Mouse (Mus musculus): ENCODE measurements around the gene Tbl1x. TPM values are rescaled to one million over a fixed set of nuclear protein-coding genes. Genes with fewer than 3 reads are reported as not detected.
A peak's percentile ranks its signal among the peaks of the same experiment; 100 is the strongest.

Tbl1x gene
- total and polyA plus RNA-seq, 3 experiments: 14.7 to 32.5 (median 30.7) TPM

GRCm38 (mm10) chrX:77615735-77616293, 105.0 kb downstream of the Tbl1x start:
- H3K9ac ChIP-seq (ENCODE audit: low read depth, low read length): no peak overlapping the region
- H3K4me1 ChIP-seq (ENCODE audit: control insufficient read depth, insufficient read depth, low read length): peaks cover 9% of the 10 kb centered on the region
- intact Hi-C loops (cut with DNase I): loop anchor here (5.0 kb wide), 2 partner anchors 34 to 69 kb away; no protein-coding TSS in a partner anchor
- 67% methylated on average over 4 of the region's 4 CpGs for WGBS
- H3K27ac ChIP-seq: peak overlapping the region; percentile 37; the same call in 1 of the 2 replicates
- DNase-seq: no peak
- no peaks in the 10 kb centered on the region; the same call in 1 of the 2 replicates for H3K79me2 ChIP-seq (replicated peaks; ENCODE audit: control insufficient read depth, insufficient read depth, low read length)
- H3K36me3 ChIP-seq (ENCODE audit: control insufficient read depth, insufficient read depth, low read length): no peaks in the 10 kb centered on the region
- no peaks in the 10 kb centered on the region for H3K27me3 ChIP-seq (ENCODE audit: control insufficient read depth, insufficient read depth, low read length)
- H3K4me3 ChIP-seq: no peak overlapping the region
- TF ChIP-seq CTCF (IDR thresholded peaks at IDR 0.05) (no peak), EP300 (IDR thresholded peaks at IDR 0.05; ENCODE audit: insufficient read depth, low read depth, low read length) (no peak), POLR2A (IDR thresholded peaks at IDR 0.05; ENCODE audit: insufficient read depth, low read depth, low read length) (no peak)

- no peak overlapping the region for H3K4me3 ChIP-seq
- no peaks in the 10 kb centered on the region; the same call in 1 of the 2 replicates for H3K79me2 ChIP-seq (replicated peaks; ENCODE audit: control insufficient read depth, insufficient read depth, low read length)
- H3K27me3 ChIP-seq (ENCODE audit: control insufficient read depth, insufficient read depth, low read length): no peaks in the 10 kb centered on the region
- peaks cover 7% of the 10 kb centered on the region for H3K4me1 ChIP-seq (ENCODE audit: control insufficient read depth, insufficient read depth, low read length)
- H3K27ac ChIP-seq: peak overlapping the region; percentile 51
- WGBS: 42% methylated on average over 6 of the region's 6 CpGs
- no peak for DNase-seq
- no peak overlapping the region for H3K9ac ChIP-seq (ENCODE audit: low read depth, low read length)
- TF ChIP-seq EP300 (IDR thresholded peaks at IDR 0.05; ENCODE audit: insufficient read depth, low read depth, low read length) (no peak), CTCF (IDR thresholded peaks at IDR 0.05) (no peak), POLR2A (IDR thresholded peaks at IDR 0.05; ENCODE audit: insufficient read depth, low read depth, low read length) (no peak)
- intact Hi-C loops (cut with DNase I): loop anchor here (5.0 kb wide), 2 partner anchors 35 to 70 kb away; no protein-coding TSS in a partner anchor
- no peaks in the 10 kb centered on the region for H3K36me3 ChIP-seq (ENCODE audit: control insufficient read depth, insufficient read depth, low read length)
These were observed 106.7 kb downstream of the Tbl1x start for GRCm38 (mm10) chrX:77617368-77618144.

GRCm38 (mm10) chrX:77630439-77630838, 119.6 kb downstream of the Tbl1x start:
- WGBS: 63% methylated on average over 2 of the region's 2 CpGs
- Histone ChIP-seq H3K4me1 (ENCODE audit: control insufficient read depth, insufficient read depth, low read length) (peaks cover 6% of the 10 kb centered on the region), H3K27ac (peak overlapping the region; percentile 24; the same call in 1 of the 2 replicates), H3K79me2 (replicated peaks; ENCODE audit: control insufficient read depth, insufficient read depth, low read length) (0 out of 2 replicates have a peak, but pooled peaks cover 1% of the 10 kb centered on the region), H3K4me3 (no peak overlapping the region), H3K27me3 (ENCODE audit: control insufficient read depth, insufficient read depth, low read length) (no peaks in the 10 kb centered on the region), H3K36me3 (ENCODE audit: control insufficient read depth, insufficient read depth, low read length) (peaks cover 3% of the 10 kb centered on the region), H3K9ac (ENCODE audit: low read depth, low read length) (no peak overlapping the region)
- TF ChIP-seq CTCF (IDR thresholded peaks at IDR 0.05) (no peak), POLR2A (IDR thresholded peaks at IDR 0.05; ENCODE audit: insufficient read depth, low read depth, low read length) (no peak), EP300 (IDR thresholded peaks at IDR 0.05; ENCODE audit: insufficient read depth, low read depth, low read length) (no peak)
- no peak for DNase-seq
- intact Hi-C loops (cut with DNase I): loop anchor here (5.0 kb wide), 1 partner anchor 53 kb away; no protein-coding TSS in a partner anchor

- no peak overlapping the region for H3K9ac ChIP-seq (ENCODE audit: low read depth, low read length)
- H3K4me1 ChIP-seq (ENCODE audit: control insufficient read depth, insufficient read depth, low read length): no peaks in the 10 kb centered on the region
- 68% methylated on average over 3 of the region's 3 CpGs for WGBS
- no peak for DNase-seq
- peaks cover 6% of the 10 kb centered on the region; the same call in 1 of the 2 replicates for H3K36me3 ChIP-seq (ENCODE audit: control insufficient read depth, insufficient read depth, low read length)
- H3K27me3 ChIP-seq (ENCODE audit: control insufficient read depth, insufficient read depth, low read length): no peaks in the 10 kb centered on the region
- no peak overlapping the region for H3K27ac ChIP-seq
- intact Hi-C loops (cut with DNase I): loop anchor here (5.0 kb wide), 3 partner anchors 86 to 324 kb away; no protein-coding TSS in a partner anchor
- H3K4me3 ChIP-seq: no peak overlapping the region
- no peaks in the 10 kb centered on the region for H3K79me2 ChIP-seq (replicated peaks; ENCODE audit: control insufficient read depth, insufficient read depth, low read length)
- TF ChIP-seq POLR2A (IDR thresholded peaks at IDR 0.05; ENCODE audit: insufficient read depth, low read depth, low read length) (no peak), EP300 (IDR thresholded peaks at IDR 0.05; ENCODE audit: insufficient read depth, low read depth, low read length) (no peak), CTCF (IDR thresholded peaks at IDR 0.05) (no peak)
These were observed 125.7 kb downstream of the Tbl1x start for GRCm38 (mm10) chrX:77636499-77636898.

GRCm38 (mm10) chrX:77638076-77638475, 127.3 kb downstream of the Tbl1x start:
- H3K4me1 ChIP-seq (ENCODE audit: control insufficient read depth, insufficient read depth, low read length): no peaks in the 10 kb centered on the region
- H3K4me3 ChIP-seq: no peak overlapping the region
- no peak overlapping the region for H3K9ac ChIP-seq (ENCODE audit: low read depth, low read length)
- no peaks in the 10 kb centered on the region for H3K79me2 ChIP-seq (replicated peaks; ENCODE audit: control insufficient read depth, insufficient read depth, low read length)
- peak in 1 of 2 experiments; percentile 9 for DNase-seq
- no peak overlapping the region; the same call in 1 of the 2 replicates for H3K27ac ChIP-seq
- no peaks in the 10 kb centered on the region for H3K27me3 ChIP-seq (ENCODE audit: control insufficient read depth, insufficient read depth, low read length)
- 2% methylated on average over 3 of the region's 3 CpGs for WGBS
- peaks cover 6% of the 10 kb centered on the region; the same call in 1 of the 2 replicates for H3K36me3 ChIP-seq (ENCODE audit: control insufficient read depth, insufficient read depth, low read length)
- intact Hi-C loops (cut with DNase I): loop anchor here (1.0 to 5.0 kb wide), 5 partner anchors 84 to 326 kb away; no protein-coding TSS in a partner anchor
- no peak for TF ChIP-seq EP300 (IDR thresholded peaks at IDR 0.05; ENCODE audit: insufficient read depth, low read depth, low read length)
- peak; percentile 87 for TF ChIP-seq CTCF (IDR thresholded peaks at IDR 0.05)
